Mouse (Mus musculus) mouse trophoblast stem cell (cell line): ENCODE measurements around the gene Rap1gap.

Experiments used
- in situ Hi-C, 2 experiments: fragments of 300-500 bp; cut with MseI, MboI; formaldehyde crosslinking; loops; 2 replicates in 1 of 2; 3 replicates in 1 of 2; pipeline ENCODE4 v1.15.1; 2025

Gene Rap1gap

DNA sequence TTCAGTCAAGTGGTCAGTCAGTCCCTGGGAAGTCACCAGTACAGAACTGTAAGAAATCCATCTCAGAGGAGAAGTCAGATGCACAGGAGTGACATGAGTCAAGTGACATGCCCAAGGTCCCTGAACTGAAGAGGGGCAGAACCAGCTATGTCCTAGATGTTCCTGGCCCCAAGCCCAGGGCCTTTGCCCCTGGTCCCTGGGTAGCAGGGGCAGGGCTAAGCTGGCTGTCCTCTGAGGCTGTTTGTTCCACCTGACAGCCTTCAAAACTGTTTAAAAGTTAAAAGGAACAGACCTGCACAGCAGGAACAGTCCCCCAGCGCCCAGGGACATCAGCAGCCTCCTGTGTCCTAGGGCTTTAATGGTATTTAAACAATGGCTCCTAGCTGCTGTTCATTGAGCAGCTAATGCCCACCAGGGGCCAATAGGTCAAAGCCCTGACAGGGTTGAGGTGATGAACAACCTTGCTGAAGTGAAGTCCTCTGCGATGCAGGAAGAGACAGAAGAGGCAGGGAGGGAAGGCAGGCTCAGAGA lies 108.9 kb downstream of the Rap1gap start:
- in situ Hi-C loops: no loop called here

- in situ Hi-C loops: no loop called here
These were observed 109.5 kb downstream of the Rap1gap start for GRCm38 (mm10) chr4:137774013-137774412.

DNA sequence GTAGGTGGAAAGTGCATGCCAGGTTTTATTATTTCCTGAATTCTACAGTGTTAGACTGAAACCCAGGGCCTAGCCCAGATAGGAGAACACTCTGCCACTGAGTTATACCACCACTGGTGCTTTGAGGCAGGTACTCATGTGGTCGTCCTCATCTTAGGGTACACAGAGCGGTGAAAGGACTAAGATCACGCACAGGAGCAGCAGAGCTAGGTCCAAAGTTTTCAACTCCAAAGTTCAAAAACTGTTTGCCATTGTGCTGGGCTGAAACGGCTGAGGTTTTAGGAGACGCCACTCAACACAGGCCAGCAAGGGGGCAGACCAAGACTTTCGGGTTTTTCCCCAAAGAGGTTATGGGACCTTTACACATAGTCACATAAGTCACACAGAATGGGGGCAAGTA lies 110.0 kb downstream of the Rap1gap start:
- in situ Hi-C loops: no loop called here

- in situ Hi-C loops: no loop called here
These were observed 113.3 kb downstream of the Rap1gap start for GRCm38 (mm10) chr4:137777866-137778265.

DNA sequence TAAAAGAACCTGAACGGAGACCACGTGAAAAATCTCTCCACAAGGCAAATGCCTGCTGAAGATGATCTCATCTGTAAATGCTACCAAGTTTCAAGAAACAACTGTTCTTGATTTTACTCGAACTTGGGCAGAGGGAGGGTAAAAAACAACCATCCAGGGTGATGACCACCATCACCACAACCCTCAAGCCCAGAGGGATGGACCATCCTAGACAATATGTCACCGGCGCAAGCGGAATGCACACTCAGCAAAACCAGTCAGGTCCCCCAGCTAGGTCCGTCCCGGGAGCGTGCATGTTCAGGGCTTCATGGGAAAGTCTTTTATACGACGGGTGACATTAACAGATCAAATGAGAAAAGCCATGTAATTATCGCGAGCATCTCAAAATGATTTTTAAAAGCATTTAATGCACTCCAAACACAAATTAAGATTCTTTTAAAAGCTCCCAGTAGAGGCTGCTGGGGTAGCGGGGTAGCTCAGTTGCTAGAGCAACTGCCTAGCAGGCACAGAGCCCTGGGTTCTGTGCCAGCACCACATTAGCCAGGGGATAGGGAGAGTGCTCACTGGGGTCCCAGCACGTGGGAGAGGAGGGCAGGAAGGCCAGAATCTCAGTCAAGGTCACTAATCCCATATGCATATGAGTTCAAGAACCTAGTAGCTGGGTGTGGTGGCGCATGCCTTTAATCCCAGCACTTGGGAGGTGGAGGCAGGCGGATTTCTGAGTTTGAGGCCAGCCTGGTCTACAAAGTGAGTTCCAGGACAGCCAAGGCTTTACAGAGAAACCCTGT lies 114.1 kb downstream of the Rap1gap start:
- in situ Hi-C loops: no loop called here
